Mouse (Mus musculus): ENCODE data around the gene Chmp5. TPM values are rescaled to one million over a fixed set of nuclear protein-coding genes. Genes with fewer than 3 reads are reported as not detected.

Gene Chmp5
- polyA plus RNA-seq, 2 experiments from 2014 or later = 106 to 129 TPM

Other genes starting within 250 kb of the Chmp5 start
- gene Aptx, start 245.2 kb upstream of the Chmp5 start, polyA plus RNA-seq (2017; shearing (Covaris generic)) = 10 to 100 TPM; 30.5 to 44.1 TPM
- gene Dnaja1, start 226.3 kb upstream of the Chmp5 start, polyA plus RNA-seq (2017; shearing (Covaris generic)) = 100 to 1,000 TPM; 399 to 683 TPM
- gene Smu1, start 190.5 kb upstream of the Chmp5 start, polyA plus RNA-seq (2017; shearing (Covaris generic)) = 100 to 1,000 TPM; 122 to 123 TPM
- gene B4galt1, start 94.4 kb upstream of the Chmp5 start, polyA plus RNA-seq (2017; shearing (Covaris generic)) = 10 to 100 TPM; 52.5 to 61.3 TPM
- not detected for gene Spink4, start 28.4 kb upstream of the Chmp5 start, polyA plus RNA-seq (2017; shearing (Covaris generic))
- 10 to 100 TPM; 10.0 to 15.8 TPM for gene Bag1, start 113 bp upstream of the Chmp5 start, polyA plus RNA-seq (2017; shearing (Covaris generic))
- 100 to 1,000 TPM; 123 to 176 TPM for gene Nfx1, start 22.5 kb downstream of the Chmp5 start, polyA plus RNA-seq (2017; shearing (Covaris generic))
- not detected for gene Aqp7, start 99.7 kb downstream of the Chmp5 start, polyA plus RNA-seq (2017; shearing (Covaris generic))
- 10 to 100 TPM in 1 of 2 experiments, 1 to 10 TPM in 1; 8.3 to 13.9 TPM for gene Aqp3, start 149.8 kb downstream of the Chmp5 start, polyA plus RNA-seq (2017; shearing (Covaris generic))
- 10 to 100 TPM; 14.6 to 29.2 TPM for gene Nol6, start 176.0 kb downstream of the Chmp5 start, polyA plus RNA-seq (2017; shearing (Covaris generic))
- gene Ube2r2, start 187.3 kb downstream of the Chmp5 start, polyA plus RNA-seq (2017; shearing (Covaris generic)) = 10 to 100 TPM; 29.8 to 33.1 TPM